Mouse (Mus musculus) c-Kit-negative CD71-positive TER-119-positive erythroid progenitor cells, embryonic 14.5 days (primary cell): ENCODE measurements around the gene Kank2.

Source experiments
- DNase-seq: peaks from one replicate; pipeline ENCODE4 v3.0.0-alpha.2; 2013; ENCODE audit warnings: low read depth, low spot score

Kank2 gene

GRCm38 (mm10) chr9:21798345-21799009 is at the start of gene Kank2:
Kank2 (minus strand) TSS chr9:21798744.
- peak; percentile 49 for DNase-seq

DNA sequence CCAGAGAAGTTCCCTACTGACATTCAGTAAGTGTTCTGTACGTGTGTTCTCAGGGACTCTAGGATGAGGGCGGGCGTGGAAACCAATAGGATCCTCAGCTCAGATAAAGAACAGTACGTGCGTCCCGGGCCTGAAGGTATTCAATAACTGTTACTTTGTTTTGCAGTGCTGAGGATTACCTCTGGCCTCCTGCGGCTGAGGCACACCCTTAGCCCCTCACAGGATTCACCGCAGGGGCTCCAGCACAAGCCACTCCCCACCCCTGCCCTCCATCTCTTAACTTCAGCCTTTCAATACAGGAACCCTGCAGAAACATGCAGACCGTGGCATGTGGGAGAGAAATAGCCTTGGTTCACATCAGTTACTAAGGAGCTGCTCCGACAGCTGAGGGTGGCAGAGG is 49.4 kb upstream of the Kank2 start:
- DNase-seq: no peak

GRCm38 (mm10) chr9:21847425-21847824 is 48.9 kb upstream of the Kank2 start:
- DNase-seq: no peak

- DNase-seq: no peak
These were observed 48.3 kb upstream of the Kank2 start for GRCm38 (mm10) chr9:21846755-21847341.

DNA sequence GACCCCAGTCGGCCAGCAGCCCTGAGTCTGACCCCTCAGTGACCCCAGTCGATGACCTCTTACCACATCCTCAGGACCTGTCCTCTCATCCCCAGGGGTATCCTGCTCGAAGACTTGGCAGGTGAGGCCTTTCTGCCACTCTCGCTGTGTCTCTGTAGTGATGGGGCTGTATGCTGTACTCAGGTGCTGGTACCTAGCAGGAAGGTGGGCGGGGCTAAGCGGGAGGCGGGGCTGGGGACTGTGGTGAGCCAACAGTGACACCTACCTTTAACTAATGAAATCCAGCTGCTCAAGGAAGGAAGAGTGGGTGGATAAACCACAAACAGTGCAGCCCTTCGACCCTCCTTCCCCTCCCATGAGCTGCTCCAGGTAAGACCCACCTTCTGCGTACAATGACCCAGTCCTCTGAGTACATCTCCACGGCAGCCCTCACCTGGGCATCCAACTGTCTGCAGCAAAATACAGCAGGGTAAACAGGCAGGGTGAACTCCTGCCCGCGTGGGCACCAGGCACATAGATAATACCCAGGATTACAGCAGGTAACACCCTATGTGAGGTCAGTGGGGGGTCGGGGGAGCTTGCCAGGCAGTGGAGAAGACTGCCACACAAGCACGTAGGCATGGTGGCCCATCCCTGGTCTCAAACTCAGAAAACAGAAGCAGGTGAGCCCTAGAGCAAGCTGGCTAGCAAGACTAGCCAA is 47.0 kb upstream of the Kank2 start:
- DNase-seq: no peak

DNA sequence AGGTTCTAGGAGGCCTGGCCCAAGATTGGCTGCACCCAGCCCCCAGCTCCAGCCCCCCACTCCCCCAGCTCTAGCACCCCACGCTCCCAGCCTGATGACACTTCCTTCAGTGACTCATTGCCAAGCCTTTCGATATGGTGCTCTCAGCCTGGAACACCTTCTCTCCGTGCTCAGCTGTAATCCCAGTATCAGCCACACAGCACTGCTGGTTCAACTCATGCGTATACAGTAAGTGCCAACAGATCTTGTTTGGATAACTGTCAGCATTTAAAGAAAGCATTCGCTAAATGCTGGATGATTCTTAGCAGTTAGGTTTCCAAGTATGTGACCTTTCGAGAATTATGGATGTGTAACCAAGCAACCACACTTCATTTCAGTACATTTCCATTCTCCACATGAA is 44.5 kb upstream of the Kank2 start:
- DNase-seq: no peak

DNA sequence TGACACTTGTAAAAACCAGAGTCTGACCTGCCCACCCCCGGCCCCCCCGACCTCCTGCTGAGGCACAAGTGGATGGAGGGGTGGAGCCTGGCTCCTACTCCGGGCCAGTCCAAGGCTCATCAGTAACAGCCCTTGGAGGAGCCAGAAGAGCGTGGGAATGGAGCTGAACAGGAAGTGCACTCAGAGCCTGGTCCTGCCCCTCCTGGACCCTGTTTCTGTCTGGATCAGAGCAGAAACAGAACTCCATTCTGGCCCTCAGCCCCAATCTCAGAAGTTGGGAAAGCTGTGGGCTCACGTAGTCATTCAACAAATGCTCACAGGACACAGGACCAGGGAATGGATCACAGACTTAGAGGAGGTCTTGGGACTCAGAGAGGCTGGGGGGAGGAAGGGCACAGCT is 43.8 kb upstream of the Kank2 start:
- no peak for DNase-seq

GRCm38 (mm10) chr9:21841340-21841739 is 42.8 kb upstream of the Kank2 start:
- no peak for DNase-seq

GRCm38 (mm10) chr9:21840115-21840787 is 41.7 kb upstream of the Kank2 start:
- DNase-seq: peak; percentile 8

DNA sequence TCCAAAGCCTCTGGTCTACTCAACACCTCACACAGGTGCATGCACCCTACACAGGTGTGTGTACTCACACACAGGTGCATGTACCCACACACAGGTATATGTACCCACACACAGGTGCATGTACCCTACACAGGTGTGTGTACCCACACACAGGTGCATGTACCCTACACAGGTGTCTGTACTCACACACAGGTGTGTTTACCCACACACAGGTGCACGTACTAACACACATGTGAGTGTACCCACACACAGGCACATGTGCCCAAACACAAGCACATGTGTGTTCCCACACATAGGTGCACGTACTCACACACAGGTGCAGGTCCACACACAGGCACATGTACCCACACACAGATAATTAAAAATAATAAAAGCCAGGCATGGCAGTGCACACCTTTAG is 39.1 kb upstream of the Kank2 start:
- DNase-seq: no peak

DNA sequence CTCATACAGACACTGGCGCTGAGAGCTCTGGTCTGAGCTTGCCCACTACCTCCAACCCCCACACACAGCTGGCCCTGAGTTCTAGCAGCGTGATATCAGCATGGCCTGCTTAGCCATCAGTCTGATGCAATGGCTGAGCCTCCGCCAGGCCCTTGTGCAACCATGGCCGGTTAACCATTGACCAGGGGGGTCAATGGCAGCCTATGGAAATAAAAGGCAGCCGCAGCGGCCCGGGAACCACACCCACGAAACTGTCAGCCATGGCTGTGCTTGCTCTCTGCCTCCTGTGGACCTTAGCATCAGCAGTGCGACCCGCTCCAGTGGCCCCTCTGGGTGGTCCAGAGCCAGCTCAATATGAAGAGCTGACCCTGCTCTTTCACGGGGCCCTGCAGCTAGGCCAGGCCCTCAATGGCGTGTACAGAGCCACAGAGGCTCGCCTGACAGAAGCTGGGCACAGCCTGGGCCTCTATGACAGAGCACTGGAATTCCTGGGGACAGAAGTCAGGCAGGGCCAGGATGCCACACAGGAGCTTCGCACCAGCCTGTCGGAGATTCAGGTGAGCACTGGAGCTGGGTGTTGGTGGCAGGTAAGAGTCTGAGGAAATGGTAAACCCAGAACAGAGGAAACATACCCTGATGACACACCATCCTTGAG is 36.8 kb upstream of the Kank2 start, which contains the start of gene Angptl8:
TSS of gene Angptl8 (plus strand) at position 253 of the 655 bp plus-strand sequence.
- no peak for DNase-seq

DNA sequence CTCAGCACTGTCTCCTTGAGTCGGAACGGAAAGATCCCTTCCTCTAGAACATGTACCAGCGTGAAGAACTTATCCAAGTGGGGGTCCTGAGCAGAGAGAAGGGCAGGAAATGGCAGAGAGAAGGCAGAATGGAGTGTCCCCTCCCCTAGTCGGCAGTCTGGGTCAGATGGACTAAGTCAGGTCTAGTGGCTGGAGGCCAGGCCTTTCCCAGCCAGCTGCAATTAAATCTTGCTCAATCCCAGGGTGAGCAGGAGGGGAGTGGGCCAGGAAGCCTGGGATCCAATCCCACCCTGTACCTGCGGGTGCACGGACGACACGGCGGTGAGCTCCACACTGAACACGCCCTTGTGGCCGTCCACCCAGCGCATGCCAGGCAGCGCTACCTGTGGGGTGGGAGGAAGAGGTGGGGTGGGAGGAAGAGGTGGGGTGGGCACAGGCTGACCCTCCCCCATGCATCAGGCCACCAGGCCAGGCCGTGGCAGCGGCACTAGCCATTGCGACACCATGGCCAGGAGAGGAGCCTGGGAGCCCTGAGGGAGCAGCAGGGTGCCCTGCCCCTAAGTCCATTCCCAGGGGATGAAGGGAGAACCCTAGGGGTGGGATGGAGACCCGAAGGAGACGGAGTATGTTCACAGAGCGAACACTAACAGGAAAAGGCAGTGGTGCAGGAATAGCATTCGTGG is 33.2 kb upstream of the Kank2 start:
- no peak for DNase-seq

GRCm38 (mm10) chr9:21830936-21831335 is 32.4 kb upstream of the Kank2 start:
- DNase-seq: no peak

DNA sequence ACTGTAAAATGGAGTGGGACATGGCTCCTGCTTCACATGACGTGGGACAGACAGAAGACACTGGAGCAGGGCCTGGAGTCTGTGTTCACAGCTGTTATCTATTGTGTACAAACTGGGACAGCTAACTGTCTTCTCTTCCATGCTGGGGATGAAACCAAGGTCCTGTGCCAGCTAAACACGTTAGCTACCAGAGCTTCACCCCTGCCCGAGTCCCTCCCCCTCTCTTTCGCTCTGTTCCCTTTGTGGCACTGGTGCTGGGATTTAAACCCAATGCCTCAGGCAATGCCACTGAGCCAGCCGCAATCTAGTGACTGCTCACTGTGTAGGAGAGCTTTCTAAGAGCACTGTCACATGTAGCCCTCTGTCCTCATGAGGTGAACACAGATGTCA is 31.9 kb upstream of the Kank2 start:
- no peak for DNase-seq

GRCm38 (mm10) chr9:21829834-21830460 is 31.4 kb upstream of the Kank2 start:
- DNase-seq: no peak

GRCm38 (mm10) chr9:21824366-21824765 is 25.8 kb upstream of the Kank2 start:
- DNase-seq: no peak

- no peak for DNase-seq
These were observed 25.4 kb upstream of the Kank2 start for GRCm38 (mm10) chr9:21823957-21824356.

DNA sequence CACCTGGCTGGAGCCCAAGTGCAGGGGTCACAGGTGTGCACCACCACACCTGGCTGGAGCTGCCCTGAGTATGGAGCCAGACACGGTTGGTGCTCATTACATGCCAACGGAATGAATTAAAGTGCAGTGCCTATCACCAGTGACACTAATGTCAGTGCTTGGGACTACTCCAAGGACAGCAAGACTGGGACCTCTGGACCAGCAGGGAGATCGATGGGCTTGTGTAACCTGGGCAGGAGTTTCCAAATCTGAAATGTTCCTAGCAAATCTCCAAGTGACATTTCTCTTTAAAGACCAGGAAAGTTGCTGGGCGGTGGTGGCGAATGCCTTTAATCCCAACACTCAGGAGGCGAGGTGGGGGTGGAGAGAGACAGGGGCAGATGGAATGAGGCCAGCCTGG is 24.1 kb upstream of the Kank2 start:
- DNase-seq: no peak

DNA sequence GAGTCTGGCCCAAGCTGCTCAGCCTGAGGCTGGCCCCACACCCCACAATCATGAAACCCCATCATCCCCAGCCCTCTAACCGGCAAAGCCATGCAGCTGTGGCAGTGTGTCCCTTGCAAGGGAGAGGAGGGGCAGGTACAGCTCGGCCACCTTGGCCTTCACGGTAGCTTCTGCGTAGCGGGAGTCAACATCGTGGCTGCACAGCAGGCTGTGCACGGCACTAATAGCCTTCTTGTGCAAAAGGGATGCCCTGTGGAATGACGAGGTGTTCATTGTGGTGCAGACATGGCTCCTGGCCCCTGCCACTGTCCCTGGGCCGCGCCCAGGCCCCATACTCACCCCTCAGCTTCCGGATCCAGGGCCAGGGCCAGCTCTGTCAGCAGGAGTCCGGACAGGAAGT is 21.6 kb upstream of the Kank2 start:
- DNase-seq: no peak

DNA sequence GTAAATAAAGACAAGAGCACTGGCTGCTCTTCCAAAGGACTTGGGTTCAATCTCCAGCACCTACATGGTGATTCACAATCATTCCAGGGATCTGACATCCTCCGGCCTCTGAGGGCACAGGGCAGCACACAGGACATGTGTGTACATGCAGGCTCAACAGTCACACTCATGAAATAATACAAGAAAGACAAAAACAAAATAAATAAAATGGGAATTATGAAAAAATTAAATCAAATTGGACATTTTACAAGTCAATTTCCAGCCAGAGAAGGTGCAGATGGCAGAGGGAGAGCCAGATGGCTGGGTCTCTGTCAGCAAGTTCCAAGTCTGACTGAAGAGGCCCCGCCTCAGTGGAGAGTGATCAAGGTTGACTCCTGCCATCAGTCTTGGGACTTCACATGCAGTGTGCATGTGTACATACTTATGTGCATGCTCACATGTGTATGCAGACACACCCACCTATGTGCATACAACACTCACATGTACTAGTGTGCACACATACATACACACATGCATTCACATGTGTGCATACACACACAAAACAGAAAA is 20.7 kb upstream of the Kank2 start:
- DNase-seq: no peak

GRCm38 (mm10) chr9:21818561-21818960 is 20.0 kb upstream of the Kank2 start:
- no peak for DNase-seq
